Mouse (Mus musculus) myocyte (in vitro differentiated cells): ENCODE data around the gene Nedd9.

ENCODE experiments used
- CEBPB ChIP-seq: IDR thresholded peaks from 2 replicates; pipeline ENCODE4 v1.6.1; 2011; ENCODE audit warnings: mild to moderate bottlenecking, moderate library complexity; ENCODE audit not compliant: poor library complexity, insufficient read depth, severe bottlenecking
- E2F4 ChIP-seq: IDR thresholded peaks from one replicate; pipeline ENCODE4 v1.6.1; 2011; ENCODE audit warnings: mild to moderate bottlenecking, control low read depth, moderate library complexity; ENCODE audit not compliant: insufficient read depth
- MAX ChIP-seq: IDR thresholded peaks from one replicate; pipeline ENCODE4 v1.6.1; 2011; ENCODE audit warnings: low read depth, mild to moderate bottlenecking, control low read depth
- MYOD1 ChIP-seq, 3 experiments: IDR thresholded peaks; one replicate each; pipeline ENCODE4 v1.6.1; 2011; ENCODE audit warnings: control low read depth in 2 of 3, low read depth in 2 of 3, mild to moderate bottlenecking in 2 of 3, moderate library complexity in 1 of 3; ENCODE audit not compliant: insufficient read length in 2 of 3, control insufficient read depth in 1 of 3
- MYOG ChIP-seq, 3 experiments: IDR thresholded peaks; one replicate each; pipeline ENCODE4 v1.6.1; 2011; ENCODE audit warnings: control low read depth in 2 of 3, low read depth in 2 of 3, mild to moderate bottlenecking in 2 of 3; ENCODE audit not compliant: insufficient read length in 2 of 3, control insufficient read depth in 1 of 3, insufficient read depth in 1 of 3
- POLR2A ChIP-seq: IDR thresholded peaks from one replicate; pipeline ENCODE4 v1.6.1; 2011; ENCODE audit warnings: low read depth, mild to moderate bottlenecking, control low read depth, moderate library complexity; ENCODE audit not compliant: insufficient read length
- SRF ChIP-seq: IDR thresholded peaks from one replicate; pipeline ENCODE4 v1.6.1; 2011; ENCODE audit warnings: low read depth; ENCODE audit not compliant: control insufficient read depth, insufficient read length
- TCF3 ChIP-seq: IDR thresholded peaks from one replicate; pipeline ENCODE4 v1.6.1; 2011; ENCODE audit warnings: low read depth, control low read depth; ENCODE audit not compliant: insufficient read length
- USF1 ChIP-seq: IDR thresholded peaks from one replicate; pipeline ENCODE4 v1.6.1; 2011; ENCODE audit warnings: low read depth, mild to moderate bottlenecking, control low read depth, moderate library complexity

- TF ChIP-seq E2F4: no peak
- no peak for TF ChIP-seq POLR2A
- TF ChIP-seq SRF: no peak
- TF ChIP-seq CEBPB: no peak
- no peak for TF ChIP-seq USF1
- TF ChIP-seq TCF3: no peak
- no peak for TF ChIP-seq MYOG (IDR thresholded peaks at IDR 0.05; ENCODE audit: control insufficient read depth in 1 of 3, insufficient read depth in 1 of 3, insufficient read length in 2 of 3, low read depth in 2 of 3)
- no peak for TF ChIP-seq MYOD1 (IDR thresholded peaks at IDR 0.05; ENCODE audit: control insufficient read depth in 1 of 3, insufficient read length in 2 of 3, low read depth in 2 of 3)
- no peak for TF ChIP-seq MAX
Observed at GRCm38 (mm10) chr13:41300037-41300436, 187.1 kb downstream of the Nedd9 start.
